Mouse (Mus musculus) T-helper 2 cell (primary cell): ENCODE data around the gene Grin2b.

Experiments
- in situ Hi-C: fragments of 300-600 bp; cut with MboI, MseI; formaldehyde crosslinking; loops from one replicate; pipeline ENCODE4 v1.15.1; 2025; ENCODE audit warnings: high pct_unique_total_duplicates

Gene Grin2b

DNA sequence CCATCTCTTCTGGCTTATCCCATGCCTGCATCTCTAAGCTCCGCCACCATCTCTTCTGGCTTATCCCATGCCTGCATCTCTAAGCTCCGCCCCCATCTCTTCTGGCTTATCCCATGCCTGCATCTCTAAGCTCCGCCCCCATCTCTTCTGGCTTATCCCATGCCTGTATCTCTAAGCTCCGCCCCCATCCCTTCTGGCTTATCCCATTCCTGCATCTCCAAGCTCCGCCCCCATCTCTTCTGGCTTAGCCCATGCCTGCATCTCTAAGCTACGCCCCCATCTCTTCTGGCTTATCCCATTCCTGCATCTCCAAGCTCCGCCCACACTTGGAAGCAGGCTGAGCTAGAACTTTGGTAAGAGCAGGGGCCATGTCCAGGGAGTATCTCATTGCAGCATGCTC, 346.5 kb downstream of the Grin2b start:
- in situ Hi-C loops, result loop anchor here (25.0 kb wide), 1 partner anchor 389 kb away; no protein-coding TSS in a partner anchor

DNA sequence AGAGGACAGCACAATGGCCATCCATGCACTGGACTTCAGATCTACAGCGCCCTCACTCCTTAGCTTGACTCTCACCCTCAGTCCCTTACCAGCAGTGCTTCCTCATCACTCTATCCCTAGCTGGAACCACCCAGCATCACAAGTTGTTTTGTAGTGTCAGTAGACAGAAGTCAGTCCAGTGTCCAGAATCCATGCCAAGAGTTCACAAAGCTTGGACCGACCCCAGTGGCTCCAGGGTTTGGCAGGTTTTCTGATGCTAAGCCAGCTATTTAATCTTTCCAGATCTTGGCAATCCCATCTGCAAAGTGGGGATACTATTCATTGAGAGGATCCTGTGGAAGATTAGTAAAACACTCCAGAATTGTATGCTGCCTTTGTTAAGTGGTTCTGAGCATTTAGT, 355.9 kb downstream of the Grin2b start:
- in situ Hi-C loops, result no loop called here

DNA sequence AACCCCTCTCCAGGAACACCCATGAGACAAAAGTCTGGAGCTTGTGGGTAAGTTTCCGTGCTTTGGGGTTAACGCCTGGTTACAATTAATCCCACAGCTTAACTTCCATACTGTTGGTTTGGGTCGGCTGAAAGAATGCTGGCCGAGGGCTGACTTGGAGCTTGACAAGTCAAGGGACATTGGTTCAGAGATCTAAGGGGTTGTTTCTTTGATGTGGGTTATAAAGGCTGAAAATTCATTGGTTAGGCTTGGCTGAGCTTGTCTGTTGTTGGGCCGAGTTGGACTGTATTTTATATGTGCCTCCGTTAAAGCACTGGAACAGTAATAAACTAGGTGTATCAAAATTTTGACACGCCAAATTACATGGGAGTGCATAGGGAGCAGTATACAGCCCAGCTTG, 359.6 kb downstream of the Grin2b start:
- in situ Hi-C loops, result no loop called here

DNA sequence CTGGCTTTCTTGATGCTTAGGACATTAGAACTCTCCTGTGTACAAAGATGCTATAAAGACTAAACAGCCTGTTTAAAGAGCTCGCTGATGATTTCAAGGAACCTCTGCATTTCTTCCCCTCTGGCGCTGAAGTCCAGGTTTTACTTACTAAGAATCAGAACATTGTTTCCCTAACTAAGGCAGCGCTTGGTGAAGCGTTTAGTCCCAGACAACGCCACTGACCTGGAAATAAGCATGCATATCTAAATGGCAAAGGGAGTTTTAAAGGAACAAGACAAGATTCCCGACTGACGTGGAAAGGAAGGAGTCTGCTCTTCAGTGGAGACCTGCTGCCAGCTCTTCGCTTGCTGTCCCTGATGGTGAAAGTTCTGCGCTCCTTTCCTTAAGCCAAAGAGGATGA, 367.9 kb downstream of the Grin2b start:
- in situ Hi-C loops, result no loop called here

DNA sequence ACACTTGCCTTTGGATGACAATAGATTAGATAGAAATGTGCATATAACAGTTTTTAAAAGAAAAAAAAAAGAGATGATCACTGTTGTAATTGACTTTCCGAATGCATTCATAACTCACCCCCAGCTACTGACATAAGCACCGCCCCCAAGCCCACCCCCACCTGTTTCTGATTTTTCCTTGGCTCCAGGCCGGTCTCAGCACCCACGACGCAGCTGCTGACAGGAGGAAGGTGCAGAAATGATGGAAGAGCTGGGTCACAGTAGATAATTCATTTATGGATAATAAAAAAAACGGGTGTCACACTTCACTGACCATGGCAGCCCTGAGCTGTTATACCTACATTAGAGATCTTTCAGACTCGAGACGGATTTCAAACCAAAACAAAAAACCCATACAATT, 373.4 kb downstream of the Grin2b start:
- in situ Hi-C loops, result no loop called here

DNA sequence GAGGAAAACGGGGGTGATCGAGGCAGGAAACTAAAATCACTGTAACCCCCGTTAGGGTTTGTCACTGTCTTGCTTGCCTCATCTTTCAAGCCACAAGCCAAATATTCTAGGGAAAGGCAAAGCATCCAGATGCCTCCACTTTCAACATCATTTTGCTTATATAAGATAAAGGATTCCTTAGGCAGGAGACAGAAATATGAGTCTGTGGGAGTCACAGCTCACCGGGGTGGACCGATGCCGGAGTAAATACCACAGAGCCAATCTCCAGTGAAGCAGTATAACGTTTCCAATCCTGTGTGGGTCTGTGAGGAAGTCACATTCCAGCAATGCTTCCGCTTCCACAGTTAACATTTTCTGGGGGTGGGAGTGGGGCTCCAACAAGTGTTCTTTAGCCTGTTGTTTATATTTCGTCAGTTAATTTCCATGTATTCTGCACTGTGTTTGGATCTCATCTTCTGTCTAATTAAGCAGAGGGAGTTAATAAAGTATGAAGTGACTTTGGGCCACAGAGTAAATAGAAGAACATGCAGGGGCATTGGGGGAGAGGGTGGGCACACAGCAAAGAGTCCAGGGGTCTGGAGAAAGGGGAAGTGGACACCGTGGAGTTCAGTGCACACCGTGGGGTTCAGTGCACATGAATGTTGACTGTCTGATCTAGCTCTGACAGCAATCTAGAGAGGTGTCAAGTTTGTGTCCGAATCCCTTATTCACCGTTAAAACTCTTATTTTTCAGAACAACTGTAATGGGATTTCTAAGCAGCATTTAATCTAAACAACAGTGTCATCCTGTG, 374.9 kb downstream of the Grin2b start:
- in situ Hi-C loops, result no loop called here

DNA sequence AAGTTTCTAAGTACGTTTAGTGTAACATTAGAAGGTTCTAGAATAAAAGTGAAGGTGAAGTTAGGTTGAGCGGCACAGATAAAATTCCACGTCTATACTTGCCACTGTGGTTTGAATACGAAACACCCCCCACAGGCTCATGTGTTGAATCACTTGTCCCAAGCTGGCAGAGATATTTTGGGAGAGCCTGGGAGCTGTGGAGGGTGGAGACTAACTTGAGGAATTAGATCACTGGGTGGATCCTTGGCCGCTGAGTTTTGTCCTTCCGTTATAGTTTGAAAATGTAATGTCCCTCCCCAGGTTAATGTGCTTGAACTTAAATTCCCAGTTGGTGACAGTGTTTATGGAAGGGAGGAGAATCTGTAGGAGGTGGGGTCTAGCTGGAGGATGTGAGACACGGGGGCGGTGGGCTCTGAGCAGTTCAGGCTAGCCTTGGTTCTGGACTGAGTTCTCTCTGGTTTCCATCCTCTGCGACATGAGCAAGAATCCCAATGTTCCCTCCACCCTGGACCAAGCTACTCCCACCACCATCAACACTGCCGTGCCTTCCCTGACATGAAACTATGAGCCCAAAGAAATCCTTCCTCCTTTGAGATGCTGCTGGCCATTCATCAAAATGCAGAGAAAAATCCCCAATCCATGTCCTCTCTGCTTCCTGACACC, 375.8 kb downstream of the Grin2b start:
- in situ Hi-C loops, result no loop called here

DNA sequence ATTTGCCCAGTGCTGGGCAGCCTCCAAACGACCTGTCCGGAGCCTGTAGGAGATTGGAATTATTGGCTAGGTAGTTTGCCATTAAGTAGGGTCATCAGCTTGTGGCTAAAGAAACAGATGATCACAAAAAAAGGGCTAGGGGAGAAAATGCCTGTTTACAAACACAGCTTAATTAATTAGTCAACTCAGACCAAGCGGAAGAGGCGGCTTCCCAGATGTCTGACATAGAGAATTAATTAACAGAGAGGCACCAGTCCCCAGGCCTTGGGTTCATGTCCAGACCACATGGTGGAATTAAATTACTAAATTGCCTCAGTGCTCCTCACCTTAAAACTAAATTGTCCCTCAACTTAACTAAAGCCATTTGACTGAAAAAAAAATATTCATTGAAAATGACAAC, 376.4 kb downstream of the Grin2b start:
- in situ Hi-C loops, result no loop called here

DNA sequence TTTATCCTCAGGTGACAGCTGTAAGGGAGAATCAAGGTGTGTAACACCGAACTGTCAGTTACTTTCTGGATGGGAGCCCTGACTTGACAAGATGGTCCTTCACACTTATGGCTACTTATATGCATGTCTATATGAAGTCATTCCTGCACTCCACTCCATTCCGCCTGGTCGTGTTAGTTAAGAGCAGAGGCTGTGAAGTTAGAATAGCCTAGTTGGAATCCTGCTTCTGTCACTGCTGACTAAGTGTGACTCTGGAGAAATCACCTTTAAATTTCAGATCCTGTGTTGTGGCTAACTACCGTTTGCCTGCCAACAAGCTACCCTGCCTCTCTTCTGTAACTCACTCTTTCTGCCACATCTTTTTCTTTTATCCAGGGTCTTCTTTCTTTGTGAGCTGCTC, 381.9 kb downstream of the Grin2b start:
- in situ Hi-C loops, result no loop called here

DNA sequence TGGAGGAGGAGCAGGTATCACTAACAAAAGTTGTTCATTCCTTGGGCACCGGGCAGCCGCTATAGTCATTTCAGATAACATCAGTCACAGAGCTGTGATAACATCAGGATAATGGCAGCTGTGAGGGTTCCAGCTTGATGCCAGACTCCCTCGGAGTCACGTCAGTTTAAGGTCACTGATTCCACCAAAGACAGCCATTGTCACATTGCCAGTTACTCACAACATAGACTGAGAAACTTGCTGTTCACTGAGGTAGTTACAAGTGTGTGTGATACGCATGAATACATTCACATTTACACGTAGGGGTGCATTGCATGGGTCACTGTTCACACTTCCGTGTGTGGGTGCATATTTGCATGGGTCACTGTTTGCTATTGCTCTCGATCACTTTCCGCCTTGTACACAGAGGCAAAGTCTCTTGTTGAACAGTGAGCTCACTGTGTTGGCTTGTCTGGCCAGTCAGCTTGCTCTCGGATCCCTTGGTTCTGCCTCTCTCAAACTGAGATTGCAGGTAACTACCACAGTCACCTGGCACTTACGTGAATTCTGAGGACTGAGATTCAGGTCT, 383.6 kb downstream of the Grin2b start:
- in situ Hi-C loops, result no loop called here

DNA sequence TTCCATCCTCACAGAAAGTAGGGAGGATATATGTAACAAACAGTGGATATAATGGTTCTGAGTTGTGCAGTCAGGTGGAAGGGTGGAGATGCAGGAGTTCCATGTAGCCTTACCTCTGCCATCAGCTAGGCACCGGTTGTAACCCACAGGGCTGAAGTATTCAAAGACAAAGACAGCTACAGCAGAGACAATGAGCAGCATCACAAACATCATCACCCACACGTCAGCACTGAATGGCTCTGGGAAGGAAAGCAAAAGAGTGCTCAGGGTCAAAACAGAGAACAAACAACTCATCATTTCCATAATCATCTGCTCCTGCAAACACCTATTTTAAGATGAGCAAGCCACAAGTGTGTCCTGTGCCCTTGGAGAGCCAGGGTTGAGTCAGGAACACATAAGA, 398.6 kb downstream of the Grin2b start:
- in situ Hi-C loops, result no loop called here

DNA sequence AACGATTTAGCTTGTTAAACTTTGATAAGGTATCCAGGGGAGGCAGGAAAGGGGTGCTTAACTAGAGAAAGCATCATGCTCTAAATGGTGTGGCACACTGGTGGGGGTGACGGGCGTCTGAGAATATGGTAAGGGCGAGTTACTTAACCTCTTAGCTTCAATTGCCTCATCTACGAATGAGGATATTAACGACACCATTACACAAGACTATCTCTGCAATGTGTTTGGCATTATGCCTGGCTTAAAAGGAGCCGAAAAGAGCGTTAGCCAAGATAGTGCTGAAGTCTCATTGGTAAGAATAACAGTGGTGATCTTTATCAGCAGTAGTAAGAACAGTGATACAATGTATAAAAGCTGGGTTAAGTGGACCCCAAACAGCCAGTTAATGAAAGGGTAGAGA, 405.7 kb downstream of the Grin2b start:
- in situ Hi-C loops, result no loop called here

DNA sequence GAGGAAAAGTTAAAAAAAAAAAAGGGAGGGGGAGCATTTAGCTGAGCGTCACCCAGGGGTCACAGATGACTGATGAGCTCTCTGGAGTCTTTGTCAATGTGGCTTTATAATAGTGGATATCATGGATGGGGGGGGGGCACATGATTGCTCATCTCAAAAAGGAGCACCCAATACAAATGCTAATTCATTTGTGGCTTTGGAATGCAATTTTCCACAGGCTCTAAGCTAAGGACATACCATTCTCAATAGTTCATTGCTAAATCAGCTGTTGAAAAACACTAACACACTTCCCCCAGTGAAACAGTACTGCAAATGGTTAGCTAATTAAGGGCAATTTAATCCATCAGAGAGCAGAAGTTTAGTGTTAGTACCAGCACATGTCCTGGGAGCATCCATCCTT, 414.6 kb downstream of the Grin2b start:
- in situ Hi-C loops, result no loop called here

DNA sequence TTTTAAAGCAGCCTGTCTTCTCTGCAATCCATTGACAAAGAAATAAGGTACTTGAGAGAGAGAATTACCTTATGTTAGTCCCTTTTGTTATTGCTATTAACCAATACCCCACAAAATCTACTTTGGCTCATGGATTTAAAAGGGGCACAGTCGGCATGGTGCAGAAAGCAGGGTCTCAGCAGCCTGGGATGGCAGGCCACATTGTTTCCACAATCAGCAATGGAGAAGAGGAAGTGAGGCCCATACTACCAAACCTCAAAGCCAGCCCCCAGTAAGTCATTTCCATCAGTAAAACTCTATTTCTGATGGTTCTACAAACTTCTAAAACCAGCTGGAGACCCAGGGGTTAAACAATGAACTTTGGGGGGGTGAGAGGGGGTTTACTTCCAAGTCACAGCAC, 417.2 kb downstream of the Grin2b start:
- in situ Hi-C loops, result no loop called here

DNA sequence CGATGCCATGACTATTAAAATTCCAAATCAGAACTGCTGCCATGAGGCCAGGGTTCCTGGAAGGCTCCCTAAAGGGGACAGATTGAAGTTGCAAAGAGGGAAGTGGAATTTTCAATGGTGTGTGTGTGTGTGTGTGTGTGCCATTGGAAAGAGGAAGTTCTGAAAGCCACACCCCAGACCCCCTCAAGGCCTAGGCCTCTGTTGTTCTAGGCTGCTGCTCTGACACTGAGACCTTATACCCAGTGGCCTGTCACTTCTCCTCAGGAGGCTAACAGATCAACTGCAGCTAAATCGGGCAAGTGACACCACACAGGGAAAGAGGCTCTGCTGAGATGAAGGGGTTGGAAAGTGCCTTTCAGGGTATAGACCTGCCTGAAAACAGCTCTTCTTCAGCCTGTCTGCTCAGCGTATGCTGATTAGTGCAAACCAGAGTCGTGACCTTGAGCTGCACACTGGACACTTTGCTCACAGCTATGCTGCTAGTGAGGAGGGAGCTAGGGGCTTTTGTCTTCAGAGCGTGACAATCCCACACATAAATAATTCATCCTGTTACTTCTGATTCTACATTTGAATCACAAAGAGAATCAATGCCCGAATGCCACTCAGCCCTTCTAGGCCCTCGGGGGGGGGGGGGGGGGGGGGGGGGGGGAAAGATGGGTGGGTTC, 424.8 kb downstream of the Grin2b start:
- in situ Hi-C loops, result no loop called here

DNA sequence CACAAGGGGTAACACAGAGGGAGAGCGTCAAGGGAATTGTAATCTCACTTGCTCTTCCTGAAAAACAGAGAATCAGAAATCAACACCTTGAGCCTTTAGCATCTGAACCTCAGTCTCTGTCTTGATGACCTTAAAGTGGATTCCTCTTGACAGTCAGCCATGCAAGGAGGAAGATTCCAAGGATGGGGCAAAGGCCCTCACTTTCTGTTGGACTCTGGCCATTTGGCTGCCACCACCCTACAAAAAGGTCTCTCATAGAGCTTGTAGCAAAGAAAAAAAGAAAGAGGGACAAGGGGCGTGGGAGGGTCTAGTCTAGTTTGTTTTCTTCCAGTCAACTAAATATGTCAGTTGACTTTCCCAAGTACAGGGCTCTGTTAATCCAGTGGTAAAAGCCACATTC, 427.7 kb downstream of the Grin2b start:
- in situ Hi-C loops, result no loop called here

DNA sequence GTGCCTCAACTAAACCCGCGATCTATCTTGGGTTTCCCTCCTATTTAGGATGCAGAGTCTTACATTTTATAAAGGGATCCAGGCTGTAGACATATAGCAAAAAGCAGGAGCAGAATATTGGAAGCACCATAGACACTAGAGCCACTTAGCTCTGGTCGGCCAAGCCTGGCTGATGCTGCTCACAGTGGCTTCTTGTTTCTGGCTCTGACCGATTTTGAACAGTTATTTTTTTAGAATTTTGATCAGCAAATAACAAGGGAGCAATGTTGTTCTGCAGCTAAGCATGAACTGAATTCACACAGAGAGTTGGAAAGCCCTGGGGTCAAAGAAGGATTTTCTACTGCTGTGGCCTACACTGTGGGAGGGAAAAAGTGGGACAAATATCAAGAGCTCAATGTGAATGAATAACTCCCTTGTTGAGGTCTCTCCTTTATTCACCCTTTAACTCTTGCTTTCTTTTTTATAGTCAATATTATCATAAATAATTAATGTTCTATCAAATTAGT, 439.0 kb downstream of the Grin2b start:
- in situ Hi-C loops, result no loop called here

DNA sequence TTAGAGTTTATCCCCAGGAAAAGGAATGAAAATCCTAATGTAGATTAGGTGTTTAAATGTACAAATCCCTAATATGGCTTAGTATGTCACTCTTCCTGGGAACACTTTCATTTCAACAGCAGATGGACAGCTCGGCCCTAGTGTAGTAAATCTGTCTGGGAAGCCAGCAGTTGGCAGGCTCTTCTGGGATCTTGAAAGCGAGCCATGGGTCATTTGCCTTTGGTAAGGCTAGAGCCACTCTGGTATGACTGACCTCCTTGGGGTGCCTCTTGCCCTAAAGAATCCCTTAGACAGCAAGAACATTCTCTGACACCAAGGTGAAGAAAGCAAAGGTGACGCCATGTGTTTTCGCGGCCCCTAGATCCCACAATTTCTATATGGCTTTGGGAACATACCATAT, 446.2 kb downstream of the Grin2b start:
- in situ Hi-C loops, result no loop called here

DNA sequence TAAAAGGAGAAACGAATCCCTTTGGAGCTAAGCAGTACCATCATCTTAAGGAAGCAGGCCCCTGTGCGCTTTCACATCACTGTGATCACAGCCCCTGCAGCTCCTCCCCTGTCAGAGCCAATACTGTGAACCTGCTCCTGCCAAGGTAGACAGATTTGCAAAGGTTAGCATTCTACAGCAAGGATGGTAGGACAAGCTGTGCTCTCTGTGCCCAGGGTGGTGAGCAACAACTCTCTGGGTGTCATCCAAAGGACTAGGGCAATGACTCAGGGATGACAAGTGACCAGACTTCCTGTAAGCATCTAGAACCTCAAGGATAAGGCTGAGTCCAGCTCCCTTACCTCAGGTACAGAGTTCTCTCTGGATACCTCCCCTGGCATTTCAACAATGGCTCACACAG, 451.6 kb downstream of the Grin2b start:
- in situ Hi-C loops, result no loop called here

DNA sequence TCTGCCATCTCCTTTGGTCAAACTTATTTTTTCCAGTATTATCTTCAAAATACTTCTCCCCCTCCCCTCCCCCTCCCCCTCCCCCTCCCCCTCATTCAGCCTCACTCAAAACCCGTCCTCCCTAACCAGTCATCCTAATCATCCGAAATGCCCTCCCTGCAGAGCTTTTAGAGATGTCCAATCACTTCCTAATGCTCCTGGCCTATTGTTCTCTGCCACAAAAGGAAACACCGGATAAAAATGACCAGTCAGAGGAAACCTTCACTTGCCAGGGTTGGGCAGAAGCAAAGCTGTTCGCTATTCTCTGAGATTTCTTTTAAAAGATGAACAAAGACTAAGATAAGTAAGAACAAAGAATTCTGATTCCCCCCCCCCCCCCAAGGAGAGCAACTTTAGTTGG, 458.4 kb downstream of the Grin2b start:
- in situ Hi-C loops, result no loop called here

DNA sequence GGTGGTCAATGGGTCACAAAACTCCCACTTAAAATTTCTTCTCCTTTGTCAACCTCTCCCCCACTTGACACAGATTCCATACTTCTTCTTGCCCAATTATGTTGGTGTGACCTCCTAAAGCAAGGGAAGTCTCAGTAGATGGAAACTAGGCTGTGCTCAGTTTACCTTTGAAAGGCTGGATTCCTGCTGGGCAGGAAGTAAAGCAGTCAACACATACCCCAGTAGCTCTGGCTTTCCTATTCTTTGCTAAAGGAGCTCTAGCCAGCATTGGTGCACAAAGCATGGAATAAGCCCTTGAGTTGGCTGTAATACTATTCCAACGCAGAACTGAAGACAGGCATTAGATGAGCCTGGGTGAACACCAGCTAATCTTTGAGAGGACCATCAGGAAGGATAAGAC, 459.1 kb downstream of the Grin2b start:
- in situ Hi-C loops, result no loop called here

DNA sequence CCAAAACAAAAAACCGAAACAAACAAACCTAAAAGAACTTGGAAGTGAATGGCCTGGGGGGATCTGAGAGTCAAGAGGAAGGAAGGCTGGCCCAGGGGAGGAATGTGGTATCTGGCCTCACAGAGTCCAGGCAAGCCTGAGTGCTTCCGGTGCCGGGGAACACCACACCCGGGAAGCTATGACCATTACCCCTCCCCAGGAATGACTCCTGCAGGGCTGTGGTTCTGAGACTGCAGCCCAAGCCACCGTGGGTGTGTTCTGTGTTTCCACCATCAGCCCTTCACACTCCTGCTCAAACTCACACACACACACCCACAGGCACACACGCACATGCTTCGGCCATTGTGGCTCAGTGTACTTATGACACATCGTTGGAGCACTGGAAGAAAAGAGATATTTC, 459.6 kb downstream of the Grin2b start:
- in situ Hi-C loops, result no loop called here
